Mouse (Mus musculus) lung, postnatal 14 days (tissue): ENCODE data around the gene Sorbs1.

Experiments
- DNase-seq: peaks from one replicate; pipeline ENCODE4 v3.0.0; 2021

The Sorbs1 gene

DNA sequence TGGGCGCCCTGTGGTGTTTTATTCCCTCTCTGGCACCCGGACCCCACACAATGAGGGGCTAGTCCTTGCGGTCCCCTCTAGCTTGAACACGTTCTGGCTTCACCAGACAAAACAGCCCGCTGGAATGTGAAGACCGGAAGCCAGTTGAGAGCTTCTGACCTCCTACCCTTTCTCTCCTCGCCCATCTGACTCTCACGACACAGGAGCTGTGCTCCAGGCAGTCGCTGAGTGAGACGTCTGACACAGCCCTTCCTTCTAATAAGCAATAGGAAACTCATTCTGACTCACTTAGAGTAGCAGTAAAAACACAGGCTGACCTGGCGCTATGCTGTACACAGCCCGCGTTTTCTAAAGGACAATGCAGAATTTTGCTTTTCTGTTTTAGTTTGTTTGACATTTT, 259.8 kb downstream of the Sorbs1 start:
- DNase-seq = no peak

DNA sequence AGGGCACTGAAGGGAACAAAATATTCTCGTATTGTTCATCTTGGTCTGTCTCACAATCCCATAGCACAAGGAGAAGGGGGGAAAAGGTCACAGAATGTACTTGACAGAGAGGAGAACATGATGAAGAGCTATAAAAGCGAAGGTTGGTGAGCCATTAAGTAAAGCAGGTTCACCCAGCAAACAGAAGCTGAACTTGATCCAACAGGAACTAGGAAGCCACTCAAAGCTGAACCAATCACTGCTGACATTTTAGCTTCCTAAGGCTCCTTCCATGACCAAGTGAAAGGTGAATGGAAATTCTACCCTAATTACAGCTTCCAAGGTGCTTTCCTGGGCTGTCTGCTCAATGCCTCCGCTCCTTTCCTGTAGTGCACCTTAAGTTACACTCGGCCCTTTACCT, 262.5 kb downstream of the Sorbs1 start:
- no peak for DNase-seq

DNA sequence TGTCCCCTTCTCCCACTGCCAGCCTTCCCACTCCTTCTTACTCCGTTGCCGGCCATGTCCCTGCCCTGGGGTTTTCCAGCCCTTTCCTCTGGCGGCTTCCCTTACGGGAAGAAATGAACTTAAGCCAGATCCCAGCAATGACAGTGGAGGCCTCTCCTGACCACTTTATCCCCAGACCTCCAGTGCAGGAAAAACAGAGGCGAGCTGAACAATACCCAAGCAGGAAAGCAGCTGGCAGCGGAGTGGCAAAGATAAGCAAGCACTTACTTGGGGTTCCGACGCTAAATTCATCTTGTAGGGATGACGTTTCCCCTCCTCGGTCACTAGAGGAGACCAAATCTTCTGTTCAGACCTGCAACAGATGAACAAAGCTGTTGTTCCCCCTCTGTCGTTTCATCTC, 264.2 kb downstream of the Sorbs1 start:
- DNase-seq = peak; percentile 52

DNA sequence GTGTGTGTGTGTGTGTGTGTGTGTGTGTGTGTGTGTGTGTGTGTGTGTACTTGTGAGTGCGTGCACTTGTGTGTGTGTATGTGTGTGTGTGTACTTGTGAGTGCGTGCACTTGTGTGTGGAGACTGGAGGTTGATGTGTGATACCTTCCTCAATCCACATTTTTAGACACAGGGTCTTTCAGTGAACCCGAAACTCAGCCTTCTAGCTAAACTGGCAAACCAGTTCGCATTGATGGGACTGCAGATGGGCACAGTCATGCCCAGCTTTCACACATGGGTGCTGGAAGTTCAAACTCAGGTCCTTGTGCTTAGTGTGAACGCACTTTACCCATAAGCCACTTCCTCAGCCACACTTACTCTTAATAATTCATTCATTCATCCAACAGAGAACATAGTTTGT, 265.1 kb downstream of the Sorbs1 start:
- DNase-seq = no peak

GRCm38 (mm10) chr19:40247268-40247666, 266.3 kb downstream of the Sorbs1 start:
- DNase-seq = no peak

DNA sequence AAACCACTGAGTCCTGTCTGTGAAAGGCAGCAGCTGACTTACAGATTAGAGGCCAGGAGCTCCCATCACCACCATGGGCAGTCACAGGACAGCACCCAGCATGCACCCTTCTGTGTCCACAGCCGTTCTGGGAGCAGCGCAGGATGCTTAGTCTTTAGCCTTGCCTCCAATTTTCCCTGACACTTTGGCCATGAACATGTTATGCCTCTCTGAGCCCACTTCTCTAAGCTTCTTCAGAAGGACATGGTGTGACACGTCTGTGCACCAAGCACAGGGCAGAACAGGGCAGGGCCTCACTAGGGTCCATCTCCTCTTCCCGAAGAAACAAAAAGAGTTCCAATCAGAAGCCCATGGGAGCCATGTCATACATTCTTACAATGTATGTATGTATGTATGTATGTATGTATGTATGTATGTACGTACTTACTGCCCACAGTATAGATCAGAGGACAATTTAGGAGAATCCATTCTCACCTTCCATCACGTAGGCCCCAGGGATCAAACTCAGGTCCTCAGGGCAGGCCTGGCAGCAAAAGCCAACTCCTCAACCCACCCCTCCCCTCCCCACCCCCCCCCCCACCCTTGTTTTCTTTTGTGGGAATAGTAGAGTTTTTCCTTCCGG, 266.8 kb downstream of the Sorbs1 start:
- no peak for DNase-seq
